Mouse (Mus musculus): ENCODE measurements at regions not wholly inside any gene's neighbourhood (a gene's known extent, or its start where the extent isn't known, plus 50 kb on each side); places are given as distances from the start of the nearest gene placed in this dataset.

- Histone ChIP-seq H3K27me3 (ENCODE audit: control insufficient read depth, insufficient read depth, low read length) (no peaks in the 10 kb centered on the region), H3K9me3 (ENCODE audit: control insufficient read depth, low read length) (no peaks in the 10 kb centered on the region), H3K4me3 (ENCODE audit: low read depth, low read length) (no peak overlapping the region), H3K9ac (replicated peaks; ENCODE audit: low read depth, low read length) (no peak overlapping the region), H3K4me1 (ENCODE audit: control insufficient read depth, insufficient read depth, low read length) (no peaks in the 10 kb centered on the region), H3K27ac (ENCODE audit: low read depth, low read length) (no peak overlapping the region), H3K36me3 (ENCODE audit: control insufficient read depth, insufficient read depth, low read length) (no peaks in the 10 kb centered on the region), H3K4me2 (ENCODE audit: low read depth, low read length) (no peak overlapping the region)
- WGBS: 68% methylated on average over 4 of the region's 4 CpGs
- ATAC-seq (ENCODE audit: low read depth): no peak
These were observed 269.0 kb upstream of the Onecut1 start for GRCm38 (mm10) chr9:74592757-74593156.

GRCm38 (mm10) chr9:74593970-74594369 is 267.8 kb upstream of the Onecut1 start:
- H3K27ac ChIP-seq (ENCODE audit: low read depth, low read length): no peak overlapping the region

GRCm38 (mm10) chr9:74604415-74604814 is 257.3 kb upstream of the Onecut1 start:
- no peaks in the 10 kb centered on the region for H3K36me3 ChIP-seq (ENCODE audit: control insufficient read depth, insufficient read depth, low read length)
- no peak overlapping the region for H3K27ac ChIP-seq (ENCODE audit: low read depth, low read length)
- H3K4me2 ChIP-seq (ENCODE audit: low read depth, low read length): no peak overlapping the region
- no peak overlapping the region for H3K4me3 ChIP-seq (ENCODE audit: low read depth, low read length)
- 98% methylated on average over 1 of the region's 1 CpGs for WGBS
- H3K27me3 ChIP-seq (ENCODE audit: control insufficient read depth, insufficient read depth, low read length): no peaks in the 10 kb centered on the region
- no peaks in the 10 kb centered on the region for H3K4me1 ChIP-seq (ENCODE audit: control insufficient read depth, insufficient read depth, low read length)
- no peak overlapping the region for H3K9ac ChIP-seq (replicated peaks; ENCODE audit: low read depth, low read length)
- ATAC-seq (ENCODE audit: low read depth): no peak
- H3K9me3 ChIP-seq (ENCODE audit: control insufficient read depth, low read length): no peaks in the 10 kb centered on the region

More at GRCm38 (mm10) chr9:74593970-74594369, 267.8 kb upstream of the Onecut1 start:
- Histone ChIP-seq H3K4me3 (ENCODE audit: low read depth, low read length) (no peak overlapping the region), H3K9me3 (ENCODE audit: control insufficient read depth, low read length) (no peaks in the 10 kb centered on the region), H3K27me3 (ENCODE audit: control insufficient read depth, insufficient read depth, low read length) (no peaks in the 10 kb centered on the region), H3K4me2 (ENCODE audit: low read depth, low read length) (no peak overlapping the region), H3K4me1 (ENCODE audit: control insufficient read depth, insufficient read depth, low read length) (no peaks in the 10 kb centered on the region), H3K36me3 (ENCODE audit: control insufficient read depth, insufficient read depth, low read length) (no peaks in the 10 kb centered on the region), H3K9ac (replicated peaks; ENCODE audit: low read depth, low read length) (no peak overlapping the region)
- WGBS: 91% methylated on average over 4 of the region's 4 CpGs
- ATAC-seq (ENCODE audit: low read depth): no peak

GRCm38 (mm10) chr9:74621957-74622356 is 239.8 kb upstream of the Onecut1 start:
- H3K27ac ChIP-seq (ENCODE audit: low read depth, low read length): no peak overlapping the region
- H3K4me3 ChIP-seq (ENCODE audit: low read depth, low read length): no peak overlapping the region
- H3K4me2 ChIP-seq (ENCODE audit: low read depth, low read length): no peak overlapping the region

GRCm38 (mm10) chr9:74645394-74645793 is 216.3 kb upstream of the Onecut1 start:
- no peak overlapping the region for H3K9ac ChIP-seq (replicated peaks; ENCODE audit: low read depth, low read length)
- ATAC-seq (ENCODE audit: low read depth): no peak
- 83% methylated on average over 2 of the region's 2 CpGs for WGBS

More at GRCm38 (mm10) chr9:74621957-74622356, 239.8 kb upstream of the Onecut1 start:
- Histone ChIP-seq H3K9me3 (ENCODE audit: control insufficient read depth, low read length) (no peaks in the 10 kb centered on the region), H3K9ac (replicated peaks; ENCODE audit: low read depth, low read length) (no peak overlapping the region), H3K27me3 (ENCODE audit: control insufficient read depth, insufficient read depth, low read length) (no peaks in the 10 kb centered on the region), H3K4me1 (ENCODE audit: control insufficient read depth, insufficient read depth, low read length) (no peaks in the 10 kb centered on the region), H3K36me3 (ENCODE audit: control insufficient read depth, insufficient read depth, low read length) (no peaks in the 10 kb centered on the region)
- ATAC-seq (ENCODE audit: low read depth): no peak

GRCm38 (mm10) chr9:74650036-74650435 is 211.7 kb upstream of the Onecut1 start:
- H3K27me3 ChIP-seq (ENCODE audit: control insufficient read depth, insufficient read depth, low read length): no peaks in the 10 kb centered on the region
- no peak overlapping the region for H3K9ac ChIP-seq (replicated peaks; ENCODE audit: low read depth, low read length)
- no peak overlapping the region for H3K27ac ChIP-seq (ENCODE audit: low read depth, low read length)
- WGBS: 62% methylated on average over 5 of the region's 5 CpGs
- no peak overlapping the region for H3K4me2 ChIP-seq (ENCODE audit: low read depth, low read length)
- H3K4me1 ChIP-seq (ENCODE audit: control insufficient read depth, insufficient read depth, low read length): no peaks in the 10 kb centered on the region
- H3K4me3 ChIP-seq (ENCODE audit: low read depth, low read length): no peak overlapping the region
- no peak for ATAC-seq (ENCODE audit: low read depth)
- H3K36me3 ChIP-seq (ENCODE audit: control insufficient read depth, insufficient read depth, low read length): no peaks in the 10 kb centered on the region
- H3K9me3 ChIP-seq (ENCODE audit: control insufficient read depth, low read length): no peaks in the 10 kb centered on the region

More at GRCm38 (mm10) chr9:74645394-74645793, 216.3 kb upstream of the Onecut1 start:
- Histone ChIP-seq H3K36me3 (ENCODE audit: control insufficient read depth, insufficient read depth, low read length) (no peaks in the 10 kb centered on the region), H3K27ac (ENCODE audit: low read depth, low read length) (no peak overlapping the region), H3K4me2 (ENCODE audit: low read depth, low read length) (no peak overlapping the region), H3K4me1 (ENCODE audit: control insufficient read depth, insufficient read depth, low read length) (no peaks in the 10 kb centered on the region), H3K4me3 (ENCODE audit: low read depth, low read length) (no peak overlapping the region), H3K9me3 (ENCODE audit: control insufficient read depth, low read length) (no peaks in the 10 kb centered on the region), H3K27me3 (ENCODE audit: control insufficient read depth, insufficient read depth, low read length) (no peaks in the 10 kb centered on the region)

- WGBS: 40% methylated on average over 1 of the region's 1 CpGs
- Histone ChIP-seq H3K36me3 (ENCODE audit: control insufficient read depth, insufficient read depth, low read length) (no peaks in the 10 kb centered on the region), H3K9ac (replicated peaks; ENCODE audit: low read depth, low read length) (no peak overlapping the region), H3K4me1 (ENCODE audit: control insufficient read depth, insufficient read depth, low read length) (no peaks in the 10 kb centered on the region), H3K27me3 (ENCODE audit: control insufficient read depth, insufficient read depth, low read length) (no peaks in the 10 kb centered on the region), H3K9me3 (ENCODE audit: control insufficient read depth, low read length) (no peaks in the 10 kb centered on the region), H3K4me3 (ENCODE audit: low read depth, low read length) (no peak overlapping the region), H3K4me2 (ENCODE audit: low read depth, low read length) (no peak overlapping the region), H3K27ac (ENCODE audit: low read depth, low read length) (no peak overlapping the region)
- no peak for ATAC-seq (ENCODE audit: low read depth)
These were observed 205.8 kb upstream of the Onecut1 start for GRCm38 (mm10) chr9:74655956-74656355.

- ATAC-seq (ENCODE audit: low read depth): no peak
- Histone ChIP-seq H3K4me3 (ENCODE audit: low read depth, low read length) (no peak overlapping the region), H3K36me3 (ENCODE audit: control insufficient read depth, insufficient read depth, low read length) (no peaks in the 10 kb centered on the region), H3K27ac (ENCODE audit: low read depth, low read length) (0 out of 2 replicates have a peak overlapping the region, but pooled peaks have one; percentile 10), H3K9me3 (ENCODE audit: control insufficient read depth, low read length) (no peaks in the 10 kb centered on the region), H3K4me1 (ENCODE audit: control insufficient read depth, insufficient read depth, low read length) (no peaks in the 10 kb centered on the region), H3K4me2 (ENCODE audit: low read depth, low read length) (no peak overlapping the region), H3K27me3 (ENCODE audit: control insufficient read depth, insufficient read depth, low read length) (no peaks in the 10 kb centered on the region), H3K9ac (replicated peaks; ENCODE audit: low read depth, low read length) (no peak overlapping the region)
- WGBS: 83% methylated on average over 10 of the region's 10 CpGs
These were observed 205.3 kb upstream of the Onecut1 start for GRCm38 (mm10) chr9:74656392-74656791.

GRCm38 (mm10) chr9:74671356-74671952 is 190.3 kb upstream of the Onecut1 start:
- H3K27me3 ChIP-seq (ENCODE audit: control insufficient read depth, insufficient read depth, low read length): no peaks in the 10 kb centered on the region
- H3K9me3 ChIP-seq (ENCODE audit: control insufficient read depth, low read length): no peaks in the 10 kb centered on the region
- WGBS: 93% methylated on average over 4 of the region's 4 CpGs
- H3K4me2 ChIP-seq (ENCODE audit: low read depth, low read length): no peak overlapping the region
- no peak overlapping the region for H3K9ac ChIP-seq (replicated peaks; ENCODE audit: low read depth, low read length)
- H3K36me3 ChIP-seq (ENCODE audit: control insufficient read depth, insufficient read depth, low read length): no peaks in the 10 kb centered on the region
- no peak for ATAC-seq (ENCODE audit: low read depth)
- no peaks in the 10 kb centered on the region for H3K4me1 ChIP-seq (ENCODE audit: control insufficient read depth, insufficient read depth, low read length)
- no peak overlapping the region for H3K4me3 ChIP-seq (ENCODE audit: low read depth, low read length)
- H3K27ac ChIP-seq (ENCODE audit: low read depth, low read length): no peak overlapping the region
